Mouse (Mus musculus) lung, adult 2 months (tissue): Measurements from ENCODE around the gene Wbp1.

Source experiments
- CTCF ChIP-seq: fragments of 200-500 bp; IDR thresholded peaks from 2 replicates; pipeline ENCODE4 v1.5.1; 2011; ENCODE audit warnings: mild to moderate bottlenecking, low read length, control low read depth; ENCODE audit not compliant: insufficient read depth
- POLR2A ChIP-seq: fragments of 200-500 bp; IDR thresholded peaks from 2 replicates; pipeline ENCODE4 v1.6.1; 2011; ENCODE audit warnings: low read depth, mild to moderate bottlenecking, control low read depth, low read length, borderline replicate concordance; ENCODE audit errors: extremely low read depth

- TF ChIP-seq POLR2A (no peak), CTCF (no peak)
Observed at GRCm38 (mm10) chr6:83134226-83134625, 12.9 kb upstream of the Wbp1 start.
